Mouse (Mus musculus) megakaryocyte, embryonic 14.5 days (primary cell): ENCODE results near the gene Kcnk18. TPM values are rescaled to one million over a fixed set of nuclear protein-coding genes. Genes with fewer than 3 reads are reported as not detected.

Experiments used
- H3K27me3 ChIP-seq: replicated peaks from 2 replicates; pipeline ENCODE3; 2012; ENCODE audit warnings: inconsistent platforms
- H3K36me3 ChIP-seq: replicated peaks from 2 replicates; pipeline ENCODE3; 2012; ENCODE audit warnings: low read length, inconsistent platforms, mixed read lengths
- H3K4me1 ChIP-seq: 2 replicates; pipeline ENCODE4 v1.6.1; 2012; ENCODE audit warnings: inconsistent platforms
- H3K4me3 ChIP-seq: replicated peaks from 2 replicates; pipeline ENCODE3; 2012; ENCODE audit warnings: moderate library complexity, mild to moderate bottlenecking, inconsistent platforms
- H3K9me3 ChIP-seq: 2 replicates; pipeline ENCODE4 v1.6.1; 2012; ENCODE audit warnings: inconsistent platforms
- FLI1 ChIP-seq: IDR thresholded peaks from 2 replicates; pipeline ENCODE4 v1.6.1; 2012; ENCODE audit warnings: low read length, inconsistent platforms, mixed read lengths
- GATA1 ChIP-seq: IDR thresholded peaks from 3 replicates; pipeline ENCODE4 v1.6.1; 2012; ENCODE audit warnings: mixed read lengths, low read length, inconsistent platforms, borderline replicate concordance
- polyA plus RNA-seq: library from polyadenylated mRNA; stranded (reverse); fragments of >175 nt; gene quantifications from 2 replicates; pipeline ENCODE4 v1.2.3, GENCODE M21; 2012; ENCODE audit warnings: low replicate concordance; ENCODE audit not compliant: insufficient read depth

The Kcnk18 gene
- polyA plus RNA-seq, 1 experiment: not detected

DNA sequence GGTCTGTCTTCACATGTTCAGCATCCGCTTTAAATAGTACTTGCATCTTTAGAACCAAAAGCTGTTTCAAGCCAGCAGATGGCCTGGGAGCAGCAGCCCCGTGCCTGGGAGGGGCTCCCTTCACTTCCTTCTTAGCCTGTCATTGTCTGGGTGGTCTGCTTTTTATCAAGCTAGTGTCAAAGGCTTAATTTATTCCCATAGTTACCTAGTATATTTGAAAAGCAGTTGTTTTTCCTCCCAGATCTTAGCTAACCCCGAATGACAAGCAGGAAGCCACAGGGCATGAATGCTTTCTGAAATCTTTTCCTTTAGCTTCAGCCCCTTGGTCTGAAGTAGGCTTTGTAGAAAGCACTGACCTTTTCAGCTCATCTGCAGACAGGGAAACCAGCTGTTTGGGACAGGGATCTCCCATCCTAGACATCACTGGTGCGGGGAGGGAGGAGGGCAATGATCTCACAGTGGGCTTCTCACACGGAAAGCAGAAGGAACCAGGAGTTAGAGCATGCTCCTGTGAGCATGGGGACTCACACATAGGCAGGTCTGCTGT, 48.5 kb downstream of the Kcnk18 start:
- H3K36me3 ChIP-seq: peaks cover 36% of the 10 kb centered on the region
- TF ChIP-seq FLI1 (no peak), GATA1 (no peak)
- no peaks in the 10 kb centered on the region for H3K9me3 ChIP-seq
- peak overlapping the region; percentile 56 for H3K4me3 ChIP-seq
- H3K27me3 ChIP-seq: peaks cover 18% of the 10 kb centered on the region
- peaks cover 46% of the 10 kb centered on the region for H3K4me1 ChIP-seq

DNA sequence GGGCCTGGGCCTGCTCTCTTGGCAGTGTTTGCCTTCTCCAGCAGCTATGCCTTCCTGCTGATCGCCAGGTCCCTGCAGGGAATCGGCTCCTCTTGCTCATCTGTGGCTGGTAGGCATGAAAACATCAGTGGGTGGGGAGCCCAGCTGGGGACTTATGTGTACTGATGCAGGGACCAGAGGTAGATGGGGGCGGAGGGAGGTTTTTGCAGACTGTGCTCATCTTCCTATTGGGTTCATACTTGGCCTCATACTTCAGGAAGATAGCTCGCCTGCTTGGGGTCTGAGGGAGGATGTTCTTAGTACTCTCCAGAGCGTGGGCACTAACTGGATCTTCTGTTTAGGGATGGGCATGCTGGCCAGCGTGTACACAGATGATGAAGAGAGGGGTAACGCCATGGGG, 54.2 kb downstream of the Kcnk18 start:
- Histone ChIP-seq H3K27me3 (peaks cover 2% of the 10 kb centered on the region), H3K4me1 (peaks cover 4% of the 10 kb centered on the region; the same call in 1 of the 2 replicates), H3K36me3 (peaks cover 65% of the 10 kb centered on the region), H3K9me3 (no peaks in the 10 kb centered on the region), H3K4me3 (no peak overlapping the region)
- TF ChIP-seq FLI1: no peak

DNA sequence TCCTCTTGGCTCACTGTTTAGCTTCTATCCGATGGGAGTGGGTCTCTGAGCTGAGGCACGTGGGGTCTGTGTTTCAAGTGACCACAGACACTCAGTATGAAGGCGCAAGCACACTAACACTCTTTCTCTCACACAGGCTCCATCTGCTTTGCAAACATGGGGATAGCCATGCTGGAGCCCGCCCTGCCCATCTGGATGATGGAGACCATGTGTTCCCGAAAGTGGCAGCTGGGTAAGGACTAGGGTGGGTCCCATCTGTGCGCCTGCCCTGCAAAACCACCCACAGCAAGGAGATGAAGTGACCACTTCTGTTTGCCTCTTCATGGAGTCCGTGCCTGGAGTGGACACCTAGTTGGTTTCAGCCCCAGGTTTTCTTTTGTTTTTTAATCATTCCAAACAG, 57.3 kb downstream of the Kcnk18 start:
- Histone ChIP-seq H3K36me3 (peaks cover 81% of the 10 kb centered on the region), H3K4me3 (no peak overlapping the region), H3K4me1 (peaks cover 7% of the 10 kb centered on the region), H3K9me3 (peaks cover 21% of the 10 kb centered on the region), H3K27me3 (no peaks in the 10 kb centered on the region)
- no peak for TF ChIP-seq GATA1
- no peak for TF ChIP-seq FLI1

DNA sequence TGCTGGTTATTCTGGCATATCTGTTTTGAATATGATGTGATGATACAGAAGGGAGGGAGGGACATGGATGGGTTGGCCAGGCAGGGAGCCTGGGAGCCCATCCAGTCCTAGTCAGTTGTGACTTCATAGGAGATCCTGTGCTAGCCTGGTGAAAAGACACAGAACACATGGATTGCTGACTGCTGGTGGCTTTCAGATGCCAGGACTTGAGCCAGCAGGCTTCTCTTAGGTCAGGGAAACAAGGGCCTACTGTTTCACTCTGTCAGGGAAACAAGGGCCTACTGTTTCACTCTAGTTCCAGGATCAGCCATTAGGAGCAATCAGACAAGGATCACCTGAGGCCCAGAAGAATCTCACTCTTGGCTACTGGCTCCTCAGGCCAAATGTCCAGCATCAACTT, 61.8 kb downstream of the Kcnk18 start:
- Histone ChIP-seq H3K9me3 (peaks cover 21% of the 10 kb centered on the region), H3K36me3 (peaks cover 85% of the 10 kb centered on the region), H3K4me1 (peaks cover 7% of the 10 kb centered on the region), H3K27me3 (no peaks in the 10 kb centered on the region), H3K4me3 (no peak overlapping the region)
- TF ChIP-seq GATA1 (no peak), FLI1 (no peak)

DNA sequence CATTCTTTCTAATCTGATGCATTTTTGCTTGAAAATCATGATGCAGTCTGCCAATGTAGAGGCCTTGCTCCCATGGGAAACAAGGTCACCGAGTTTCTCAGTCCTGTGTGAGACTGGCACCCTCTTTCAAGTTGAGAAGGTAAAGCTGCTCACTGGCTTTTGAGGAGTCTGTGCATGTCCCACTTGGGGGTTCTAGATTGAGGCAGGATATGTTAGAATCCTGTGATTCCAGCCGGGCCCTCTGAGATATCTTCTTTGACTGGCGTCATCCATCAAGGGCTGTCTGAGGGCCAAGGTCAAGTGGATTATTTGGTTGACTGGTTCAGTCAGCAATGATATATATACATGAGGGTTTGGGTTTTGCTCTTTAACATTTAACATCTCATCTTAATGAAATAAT, 63.0 kb downstream of the Kcnk18 start:
- Histone ChIP-seq H3K4me3 (no peak overlapping the region), H3K9me3 (peaks cover 21% of the 10 kb centered on the region), H3K4me1 (peaks cover 7% of the 10 kb centered on the region), H3K36me3 (peaks cover 83% of the 10 kb centered on the region), H3K27me3 (no peaks in the 10 kb centered on the region)
- no peak for TF ChIP-seq FLI1
- no peak for TF ChIP-seq GATA1

Other genes with a start within 250 kb of the Kcnk18 start
- gene Shtn1, start 143.1 kb upstream of the Kcnk18 start, polyA plus RNA-seq: 0.10 and 0.41 TPM in 2 replicates
- gene Vax1, start 49.2 kb upstream of the Kcnk18 start, polyA plus RNA-seq: not detected in 2 replicates
- 1.4 TPM in 1 of 2 replicates, not detected in the other for gene Slc18a2, start 41.7 kb downstream of the Kcnk18 start, polyA plus RNA-seq
- 5.6 and 40.0 TPM in 2 replicates for gene Rps12-ps3, start 103.1 kb downstream of the Kcnk18 start, polyA plus RNA-seq
- 1.3 and 1.9 TPM in 2 replicates for gene Pdzd8, start 126.6 kb downstream of the Kcnk18 start, polyA plus RNA-seq
- gene Emx2, start 239.2 kb downstream of the Kcnk18 start, polyA plus RNA-seq: not detected in 2 replicates